Mouse (Mus musculus) kidney, postnatal 10 days (tissue): ENCODE measurements around the gene Diaph3.
"Not testable (repeated sequence)": the region's sequence is repeated elsewhere in the genome, so short reads cannot be mapped to it uniquely, and the experiment has no call there.

Experiments
- DNase-seq: peaks from one replicate; pipeline ENCODE4 v3.0.0; 2021; ENCODE audit warnings: mixed read lengths

The Diaph3 gene

GRCm38 (mm10) chr14:86727538-86728045 is 413.4 kb downstream of the Diaph3 start:
- DNase-seq: no peak

- no peak for DNase-seq
Measured at GRCm38 (mm10) chr14:86721768-86722167, 419.3 kb downstream of the Diaph3 start.

DNA sequence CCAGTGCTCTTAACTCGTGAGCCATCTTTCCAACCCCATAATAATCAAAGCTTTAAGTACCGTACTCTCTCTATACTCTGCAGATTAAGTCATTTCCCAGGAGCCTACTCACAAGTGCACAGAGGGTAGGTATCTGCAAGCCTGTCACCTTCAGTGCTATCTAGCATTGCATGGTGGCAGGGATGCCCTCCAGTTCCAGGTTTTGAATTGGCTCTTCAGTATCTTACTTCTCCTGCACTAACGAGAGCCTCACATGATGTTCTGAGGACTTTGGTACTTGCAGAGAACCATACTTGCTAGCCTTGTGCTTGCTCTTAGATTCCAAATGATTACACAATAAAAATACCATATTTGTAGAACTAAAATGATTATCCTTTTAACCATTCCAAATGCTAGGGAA is 420.0 kb downstream of the Diaph3 start:
- no peak for DNase-seq

DNA sequence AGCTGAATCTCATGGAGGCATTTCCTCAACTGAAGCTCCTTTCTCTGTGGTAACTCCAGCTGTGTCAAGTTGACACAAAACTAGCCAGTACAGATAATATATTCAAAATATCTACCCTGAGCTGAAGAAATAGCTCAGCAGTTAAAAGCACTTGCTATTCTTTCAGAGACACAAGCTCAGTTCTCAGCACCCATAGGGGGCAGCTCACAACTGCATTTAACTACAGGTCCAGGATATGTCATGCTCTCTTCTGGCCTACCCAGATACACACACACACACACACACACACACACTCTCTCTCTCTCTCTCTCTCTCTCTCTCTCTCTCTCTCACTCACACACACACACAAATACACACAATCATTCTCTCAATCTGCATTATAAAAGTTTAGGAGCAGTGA is 420.6 kb downstream of the Diaph3 start:
- not testable (repeated sequence) for DNase-seq

DNA sequence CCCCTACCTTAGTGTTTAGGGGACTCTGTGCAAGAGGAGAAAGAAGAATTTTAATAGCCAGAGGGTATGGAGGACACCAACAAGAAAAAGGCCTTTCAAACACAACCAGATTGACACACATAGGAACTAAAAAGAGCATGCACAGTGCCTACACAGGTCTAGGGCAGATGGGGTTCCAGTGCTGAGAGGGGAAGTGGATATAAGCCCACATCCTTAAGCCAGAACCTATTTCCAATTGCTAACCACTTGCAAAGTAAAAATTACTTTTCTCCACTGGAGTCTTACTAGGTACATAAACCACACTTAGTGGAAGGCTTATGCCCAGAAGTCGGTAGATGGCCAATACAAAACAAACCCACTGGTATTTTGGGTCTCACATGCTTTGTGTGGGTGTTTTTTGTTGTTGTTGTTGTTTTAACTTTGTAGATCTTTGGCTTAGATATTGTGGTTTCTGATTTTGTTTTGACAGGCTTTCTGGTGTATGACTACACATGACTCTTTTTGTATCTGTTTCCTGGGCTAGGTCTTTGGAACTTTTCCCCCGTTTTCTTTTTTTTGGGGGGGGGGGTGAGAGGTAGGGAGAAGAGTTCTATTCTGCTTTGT is 426.8 kb downstream of the Diaph3 start:
- DNase-seq: no peak

DNA sequence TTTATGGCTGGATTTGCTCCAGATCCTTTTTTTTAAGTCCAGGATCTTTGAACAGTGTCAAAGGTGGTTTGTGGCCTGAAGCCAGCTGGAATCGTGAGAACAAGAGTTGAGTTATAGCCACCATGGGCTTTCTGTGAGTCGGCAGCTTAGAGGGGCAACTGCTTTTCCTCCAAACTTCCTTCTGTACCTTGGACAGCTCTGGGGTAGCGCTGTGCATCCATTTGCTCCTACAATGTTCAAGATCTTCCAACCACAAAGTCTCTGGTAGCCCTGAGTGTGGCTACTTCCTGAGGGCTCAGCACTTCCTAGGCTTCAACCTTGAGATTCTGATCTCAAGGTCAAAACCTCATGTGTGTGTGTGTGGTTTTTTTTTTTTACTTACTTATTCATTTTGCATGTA is 437.0 kb downstream of the Diaph3 start:
- DNase-seq: no peak

DNA sequence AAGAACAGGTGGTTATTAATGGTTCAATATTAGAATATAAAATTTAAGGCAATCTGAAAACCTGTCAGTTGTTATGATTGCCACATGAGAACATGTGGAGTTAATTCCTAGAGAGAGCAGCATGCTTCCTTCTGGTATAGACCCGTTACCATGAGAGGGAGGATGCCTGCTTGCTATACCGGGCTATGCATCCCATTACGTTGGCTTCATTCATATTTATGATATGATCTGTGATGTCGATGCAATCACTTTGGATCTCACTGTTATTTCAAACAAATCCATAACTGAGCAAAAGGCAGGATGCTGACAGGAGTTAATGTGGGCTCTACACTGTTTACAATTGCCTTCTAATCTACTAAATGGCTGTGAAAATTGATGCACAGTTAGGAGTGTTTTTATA is 439.9 kb downstream of the Diaph3 start:
- DNase-seq: no peak

DNA sequence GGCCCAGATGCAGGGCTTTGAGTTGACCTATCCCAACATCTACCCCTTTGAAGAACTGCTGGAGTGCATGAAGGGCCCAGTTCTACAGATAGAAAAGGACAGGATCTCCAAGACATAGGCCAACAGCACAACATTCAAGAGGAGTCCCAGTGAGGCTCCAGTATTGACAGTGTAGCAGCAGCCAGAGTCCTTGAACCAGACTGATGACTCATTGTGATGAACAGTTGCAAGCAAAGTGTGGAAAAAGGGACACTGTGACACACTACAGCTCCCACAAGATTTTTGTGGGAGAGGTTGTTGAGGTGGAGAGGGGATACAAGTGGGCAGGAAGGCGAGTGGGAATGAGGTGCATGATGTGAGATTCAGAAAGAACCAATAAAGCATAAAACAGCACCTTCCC is 443.1 kb downstream of the Diaph3 start:
- no peak for DNase-seq

- no peak for DNase-seq
Measured at GRCm38 (mm10) chr14:86692714-86693113, 448.3 kb downstream of the Diaph3 start.

- DNase-seq: no peak
Measured at GRCm38 (mm10) chr14:86691298-86691697, 449.7 kb downstream of the Diaph3 start.

GRCm38 (mm10) chr14:86684585-86685503 is 456.2 kb downstream of the Diaph3 start:
- DNase-seq: no peak

- no peak for DNase-seq
Measured at GRCm38 (mm10) chr14:86681951-86682350, 459.1 kb downstream of the Diaph3 start.

- DNase-seq: no peak
Measured at GRCm38 (mm10) chr14:86678992-86679391, 462.0 kb downstream of the Diaph3 start.

DNA sequence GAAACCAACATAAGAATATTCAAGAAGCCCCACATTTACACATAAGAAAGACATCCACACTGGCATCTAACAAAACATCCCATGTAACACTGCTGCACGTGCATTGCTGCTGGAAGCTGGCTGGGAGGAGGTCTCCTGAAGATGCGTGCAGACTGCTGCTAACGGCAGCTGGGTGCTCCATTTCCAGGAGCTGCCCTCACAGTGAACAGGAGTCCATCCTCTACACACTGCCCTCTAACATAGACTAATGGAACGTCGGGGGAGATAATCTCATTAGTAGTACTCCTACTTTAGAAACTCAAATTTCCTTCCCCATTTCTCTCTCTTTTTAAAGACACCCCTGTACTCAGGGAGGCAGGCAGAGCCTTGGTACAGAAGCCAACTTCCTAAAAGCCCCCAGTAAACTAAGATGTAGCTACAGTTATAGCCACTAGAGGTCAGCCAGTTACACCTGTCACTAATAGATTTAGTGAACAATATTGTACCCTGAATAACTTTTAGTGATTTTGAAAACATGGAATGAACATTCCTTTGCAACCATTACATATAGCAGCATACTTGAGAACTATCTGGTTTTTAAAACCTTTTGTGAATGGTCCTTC is 462.8 kb downstream of the Diaph3 start:
- no peak for DNase-seq

DNA sequence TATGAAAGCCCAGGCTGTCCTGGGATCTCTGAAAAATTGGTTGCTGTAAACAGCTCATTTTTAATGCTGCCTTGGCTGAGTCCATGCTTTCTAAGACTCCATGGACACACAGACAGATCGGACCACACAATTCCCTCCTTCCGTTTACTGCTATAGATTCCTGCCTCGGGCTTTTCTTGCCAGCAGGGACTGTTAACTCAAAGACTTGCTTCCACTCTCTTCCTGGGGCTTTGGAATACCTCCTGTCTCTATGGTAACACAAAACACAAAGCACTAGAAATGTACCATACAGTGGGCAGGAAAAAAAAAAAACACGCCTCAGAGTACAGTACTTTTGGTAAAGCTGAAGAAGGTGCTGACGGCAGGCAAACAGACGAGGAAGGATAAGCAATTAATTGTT is 464.0 kb downstream of the Diaph3 start:
- no peak for DNase-seq

- DNase-seq: no peak
Measured at GRCm38 (mm10) chr14:86675314-86675713, 465.7 kb downstream of the Diaph3 start.

- DNase-seq: no peak
Measured at GRCm38 (mm10) chr14:86662846-86663245, 478.2 kb downstream of the Diaph3 start.

- no peak for DNase-seq
Measured at GRCm38 (mm10) chr14:86660556-86660955, 480.5 kb downstream of the Diaph3 start.

DNA sequence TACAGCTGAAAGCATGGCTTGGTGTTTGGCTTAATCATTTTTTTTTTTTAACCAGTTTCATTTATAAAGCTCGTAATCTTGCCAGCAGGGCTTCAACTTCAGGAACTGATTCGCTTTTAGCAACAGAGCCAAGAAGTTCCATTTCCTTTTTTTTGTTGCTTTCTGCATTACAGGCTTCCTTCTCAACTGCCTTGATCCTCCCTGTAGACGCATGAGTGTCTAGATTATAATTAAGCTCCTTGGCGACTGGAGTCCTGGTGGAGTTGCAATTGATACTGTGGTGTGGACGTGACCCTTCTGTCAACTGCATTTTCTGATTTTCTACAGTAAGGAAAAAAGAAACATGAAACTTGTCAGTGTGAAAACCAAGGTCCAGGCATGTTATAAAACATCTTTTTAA is 484.8 kb downstream of the Diaph3 start:
- no peak for DNase-seq

- no peak for DNase-seq
Measured at GRCm38 (mm10) chr14:86646499-86647120, 494.4 kb downstream of the Diaph3 start.

DNA sequence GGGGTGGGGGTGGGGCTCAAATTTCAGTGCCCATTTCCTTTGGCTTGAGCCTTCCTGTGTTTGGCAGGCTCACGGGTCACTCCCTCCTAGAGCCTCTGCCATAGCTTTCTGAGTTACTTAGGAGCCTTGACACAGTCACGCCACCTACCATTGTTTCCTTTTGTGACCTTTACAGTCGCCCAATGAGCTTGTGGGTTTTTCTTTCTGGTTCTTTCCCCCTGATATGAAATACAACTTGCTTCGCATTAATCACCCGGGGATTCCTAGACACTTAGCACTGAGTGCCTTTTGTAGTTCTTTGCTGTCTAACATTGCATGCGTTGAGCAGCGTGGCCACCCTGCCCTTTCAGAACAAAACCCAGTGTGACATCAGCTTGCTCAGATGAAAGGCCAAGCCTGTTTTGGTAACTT is 498.2 kb downstream of the Diaph3 start:
- no peak for DNase-seq

GRCm38 (mm10) chr14:86641839-86642238 is 499.2 kb downstream of the Diaph3 start:
- DNase-seq: no peak

DNA sequence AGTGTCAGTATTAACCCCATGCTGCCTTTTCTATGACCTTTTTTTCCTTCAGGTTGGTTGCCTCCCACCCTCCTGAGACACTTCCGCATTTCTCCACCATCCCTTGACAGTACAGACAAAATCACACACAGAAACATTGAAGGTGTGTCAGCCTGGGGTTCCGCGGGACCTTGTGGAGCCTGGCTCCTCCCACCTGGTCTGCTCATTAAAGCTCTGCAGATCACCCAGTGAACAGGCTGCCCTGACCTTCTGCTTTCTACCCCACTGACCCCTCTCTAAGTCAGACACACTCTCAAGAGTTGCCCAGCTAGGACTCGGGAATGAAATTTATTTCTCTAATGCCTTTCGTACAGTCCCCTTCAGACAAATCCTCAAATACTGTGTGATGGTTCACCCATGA is 500.9 kb downstream of the Diaph3 start:
- no peak for DNase-seq
